Mouse (Mus musculus): ENCODE data around the gene Cenps. TPM values are rescaled to one million over a fixed set of nuclear protein-coding genes. Genes with fewer than 3 reads are reported as not detected.

Cenps gene
- polyA plus RNA-seq, 1 experiment from 2014 or later, result 30.7 TPM

- Histone ChIP-seq H3K4me1 (no peaks in the 10 kb centered on the region), H3K4me2 (replicated peaks) (no peak overlapping the region), H3K9ac (no peak overlapping the region), H3K9me3 (no peaks in the 10 kb centered on the region), H3K27ac (no peak overlapping the region), H3K27me3 (replicated peaks) (no peaks in the 10 kb centered on the region), H3K4me3 (no peak overlapping the region), H3K36me3 (peaks cover 97% of the 10 kb centered on the region)
- 97% methylated on average over 7 of the region's 7 CpGs for WGBS
- no peak for ATAC-seq (ENCODE audit: low FRiP score, low read depth)
Observed at GRCm38 (mm10) chr4:149154859-149155258, 17.4 kb upstream of the Cenps start.

- ATAC-seq (ENCODE audit: low FRiP score, low read depth), result no peak
- Histone ChIP-seq H3K4me3 (no peak overlapping the region), H3K27me3 (replicated peaks) (no peaks in the 10 kb centered on the region), H3K9ac (no peak overlapping the region), H3K4me1 (no peaks in the 10 kb centered on the region; the same call in 1 of the 2 replicates), H3K4me2 (replicated peaks) (no peak overlapping the region), H3K9me3 (no peaks in the 10 kb centered on the region), H3K27ac (no peak overlapping the region), H3K36me3 (peaks cover 67% of the 10 kb centered on the region)
- 91% methylated on average over 11 of the region's 11 CpGs for WGBS
Observed at GRCm38 (mm10) chr4:149150721-149151120, 13.3 kb upstream of the Cenps start.

DNA sequence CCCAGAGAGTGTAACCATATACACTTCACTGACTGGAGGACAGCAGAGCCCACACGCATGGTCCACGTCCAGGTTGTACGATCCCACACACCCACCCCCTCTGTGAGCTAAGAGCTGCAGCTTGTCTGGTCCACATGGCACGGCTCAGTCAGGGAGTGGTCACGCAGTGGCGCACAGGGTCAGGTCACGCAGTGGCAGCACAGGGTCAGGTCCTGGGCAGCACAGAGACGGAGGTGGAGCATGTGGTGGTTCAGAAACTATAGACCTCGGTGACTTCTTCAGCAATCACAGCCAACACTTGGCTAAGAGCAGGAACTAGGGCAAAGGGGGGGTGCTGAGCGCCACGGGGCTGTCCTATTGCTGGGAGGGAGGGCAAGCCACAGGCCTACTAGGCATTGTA lies 12.8 kb upstream of the Cenps start:
- Histone ChIP-seq H3K4me2 (replicated peaks) (no peak overlapping the region), H3K27me3 (replicated peaks) (no peaks in the 10 kb centered on the region), H3K9me3 (no peaks in the 10 kb centered on the region), H3K9ac (no peak overlapping the region), H3K36me3 (peaks cover 62% of the 10 kb centered on the region), H3K4me1 (no peaks in the 10 kb centered on the region; the same call in 1 of the 2 replicates), H3K4me3 (no peak overlapping the region), H3K27ac (no peak overlapping the region)
- WGBS, result 76% methylated on average over 11 of the region's 11 CpGs
- ATAC-seq (ENCODE audit: low FRiP score, low read depth), result no peak

GRCm38 (mm10) chr4:149149611-149150010 lies 12.2 kb upstream of the Cenps start:
- 66% methylated on average over 7 of the region's 7 CpGs for WGBS
- Histone ChIP-seq H3K27me3 (replicated peaks) (no peaks in the 10 kb centered on the region), H3K4me3 (no peak overlapping the region), H3K4me1 (no peaks in the 10 kb centered on the region; the same call in 1 of the 2 replicates), H3K9ac (no peak overlapping the region), H3K9me3 (no peaks in the 10 kb centered on the region), H3K4me2 (replicated peaks) (no peak overlapping the region), H3K36me3 (peaks cover 56% of the 10 kb centered on the region), H3K27ac (no peak overlapping the region)
- no peak for ATAC-seq (ENCODE audit: low FRiP score, low read depth)

GRCm38 (mm10) chr4:149149196-149149595 lies 11.8 kb upstream of the Cenps start:
- H3K27ac ChIP-seq, result no peak overlapping the region
- no peak overlapping the region for H3K4me3 ChIP-seq
- no peaks in the 10 kb centered on the region for H3K27me3 ChIP-seq (replicated peaks)
- WGBS, result 83% methylated on average over 9 of the region's 9 CpGs
- peaks cover 52% of the 10 kb centered on the region for H3K36me3 ChIP-seq
- no peak overlapping the region for H3K9ac ChIP-seq
- H3K4me1 ChIP-seq, result no peaks in the 10 kb centered on the region; the same call in 1 of the 2 replicates
- no peak overlapping the region for H3K4me2 ChIP-seq (replicated peaks)
- no peaks in the 10 kb centered on the region for H3K9me3 ChIP-seq
- no peak for ATAC-seq (ENCODE audit: low FRiP score, low read depth)

DNA sequence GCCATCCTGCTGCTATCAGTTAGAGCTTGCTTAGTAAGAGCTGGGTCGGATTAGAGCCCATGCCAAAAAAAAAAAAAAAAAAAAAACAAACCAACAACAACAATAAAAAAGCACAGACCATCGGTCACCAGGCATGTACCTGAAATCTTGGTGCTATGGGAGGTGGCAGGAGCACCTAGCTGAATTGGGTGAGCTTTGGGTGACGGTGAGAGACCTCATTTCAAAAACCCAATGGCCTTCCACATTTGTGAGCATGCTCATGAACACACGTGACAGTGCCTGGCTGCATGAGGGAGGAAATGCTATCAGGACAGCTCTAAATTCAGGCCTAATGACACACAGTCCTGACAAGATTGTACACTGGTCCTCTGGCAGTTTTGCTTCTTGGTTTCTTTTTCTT lies 10.7 kb upstream of the Cenps start:
- Histone ChIP-seq H3K27ac (no peak overlapping the region), H3K9me3 (no peaks in the 10 kb centered on the region), H3K4me1 (no peaks in the 10 kb centered on the region; the same call in 1 of the 2 replicates), H3K36me3 (peaks cover 41% of the 10 kb centered on the region), H3K4me3 (no peak overlapping the region), H3K9ac (no peak overlapping the region), H3K27me3 (replicated peaks) (no peaks in the 10 kb centered on the region), H3K4me2 (replicated peaks) (no peak overlapping the region)
- no peak for ATAC-seq (ENCODE audit: low FRiP score, low read depth)
- 86% methylated on average over 4 of the region's 4 CpGs for WGBS

- Histone ChIP-seq H3K27ac (no peak overlapping the region), H3K9ac (no peak overlapping the region), H3K9me3 (no peaks in the 10 kb centered on the region), H3K27me3 (replicated peaks) (no peaks in the 10 kb centered on the region), H3K4me2 (replicated peaks) (no peak overlapping the region), H3K4me1 (no peaks in the 10 kb centered on the region; the same call in 1 of the 2 replicates), H3K36me3 (peaks cover 35% of the 10 kb centered on the region), H3K4me3 (no peak overlapping the region)
- 90% methylated on average over 7 of the region's 7 CpGs for WGBS
- no peak for ATAC-seq (ENCODE audit: low FRiP score, low read depth)
Observed at GRCm38 (mm10) chr4:149147528-149147927, 10.1 kb upstream of the Cenps start.

- Histone ChIP-seq H3K9ac (no peak overlapping the region), H3K27ac (no peak overlapping the region), H3K4me2 (replicated peaks) (no peak overlapping the region), H3K4me3 (no peak overlapping the region), H3K27me3 (replicated peaks) (no peaks in the 10 kb centered on the region), H3K4me1 (no peaks in the 10 kb centered on the region; the same call in 1 of the 2 replicates), H3K9me3 (no peaks in the 10 kb centered on the region), H3K36me3 (peaks cover 13% of the 10 kb centered on the region)
- WGBS, result 90% methylated on average over 4 of the region's 4 CpGs
- no peak for ATAC-seq (ENCODE audit: low FRiP score, low read depth)
Observed at GRCm38 (mm10) chr4:149145151-149145550, 7.7 kb upstream of the Cenps start.

DNA sequence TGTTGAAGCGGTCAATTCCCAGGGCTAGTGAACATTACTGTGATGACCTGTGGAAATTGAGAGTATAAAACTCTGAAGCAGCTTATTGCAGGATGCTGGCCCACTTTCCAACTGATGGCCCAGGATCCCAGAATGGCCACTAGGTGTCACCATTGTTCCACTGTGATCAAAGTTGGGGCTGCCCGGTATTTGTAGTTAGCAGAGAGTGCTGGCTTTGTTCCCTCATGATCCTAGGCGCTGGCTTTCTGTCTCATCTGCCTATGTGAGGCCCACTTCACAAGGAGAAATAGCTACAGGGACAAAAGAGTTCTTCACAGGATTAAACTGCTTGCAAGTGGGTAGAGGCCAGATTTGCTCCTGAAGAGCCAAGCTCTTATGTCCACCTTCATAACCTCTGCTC lies 7.0 kb upstream of the Cenps start:
- H3K27ac ChIP-seq, result no peak overlapping the region
- ATAC-seq (ENCODE audit: low FRiP score, low read depth), result peak; percentile 85

DNA sequence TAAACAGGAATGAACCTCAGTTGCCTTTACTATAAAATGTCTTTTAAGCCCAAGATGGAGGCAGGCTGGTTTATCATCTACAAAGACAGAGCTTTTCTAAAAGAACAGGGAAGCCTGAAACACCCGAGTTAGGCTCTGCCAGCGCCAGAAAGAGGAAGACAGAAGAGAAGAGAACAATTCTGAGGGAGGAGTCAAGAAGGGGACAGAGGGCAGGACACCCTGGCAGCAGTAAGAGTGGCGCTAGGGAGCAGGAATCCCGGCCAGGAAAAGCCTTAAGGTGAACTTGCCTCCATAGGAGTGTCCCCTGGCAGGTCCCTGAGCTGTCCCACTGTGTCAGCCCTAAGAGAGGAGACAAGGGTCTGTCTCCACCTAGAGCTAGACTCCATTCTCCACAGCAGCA lies 6.2 kb upstream of the Cenps start:
- H3K4me3 ChIP-seq, result no peak overlapping the region
- no peak overlapping the region for H3K27ac ChIP-seq
- WGBS, result 28% methylated on average over 4 of the region's 4 CpGs
- no peaks in the 10 kb centered on the region for H3K36me3 ChIP-seq
- H3K4me1 ChIP-seq, result no peaks in the 10 kb centered on the region; the same call in 1 of the 2 replicates
- H3K9ac ChIP-seq, result no peak overlapping the region
- H3K9me3 ChIP-seq, result no peaks in the 10 kb centered on the region
- no peaks in the 10 kb centered on the region for H3K27me3 ChIP-seq (replicated peaks)
- H3K4me2 ChIP-seq (replicated peaks), result no peak overlapping the region
- ATAC-seq (ENCODE audit: low FRiP score, low read depth), result no peak

More for the DNA sequence above, 7.0 kb upstream of the Cenps start:
- H3K27me3 ChIP-seq (replicated peaks), result no peaks in the 10 kb centered on the region
- no peaks in the 10 kb centered on the region for H3K9me3 ChIP-seq
- WGBS, result 7% methylated on average over 3 of the region's 3 CpGs
- H3K4me2 ChIP-seq (replicated peaks), result no peak overlapping the region
- no peak overlapping the region for H3K4me3 ChIP-seq
- H3K36me3 ChIP-seq, result peaks cover 6% of the 10 kb centered on the region; the same call in 1 of the 2 replicates
- no peaks in the 10 kb centered on the region; the same call in 1 of the 2 replicates for H3K4me1 ChIP-seq
- H3K9ac ChIP-seq, result no peak overlapping the region

DNA sequence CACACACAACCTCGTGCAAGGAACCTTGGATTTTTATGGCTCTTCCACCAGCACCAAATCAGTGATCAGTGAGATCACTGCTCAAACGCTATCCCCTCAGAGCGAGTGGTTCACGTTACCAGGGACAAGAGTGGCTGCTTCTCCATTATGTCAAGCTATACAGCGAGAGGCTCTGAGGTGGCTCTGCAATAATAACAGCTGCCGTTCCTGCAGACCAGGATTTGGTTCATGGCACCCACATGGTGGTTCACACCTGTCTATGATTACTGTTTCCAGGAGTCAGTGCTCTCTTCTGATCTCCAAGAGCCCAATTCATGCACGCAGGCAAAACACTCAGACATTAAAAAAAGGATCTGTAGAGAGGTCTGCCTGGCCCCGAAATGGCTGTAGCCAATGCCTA lies 1.1 kb upstream of the Cenps start:
- H3K27me3 ChIP-seq (replicated peaks), result no peaks in the 10 kb centered on the region
- H3K4me3 ChIP-seq, result no peak overlapping the region
- H3K27ac ChIP-seq, result no peak overlapping the region
- no peaks in the 10 kb centered on the region for H3K36me3 ChIP-seq
- no peak for ATAC-seq (ENCODE audit: low FRiP score, low read depth)
- WGBS, result 83% methylated on average over 8 of the region's 8 CpGs
- no peak overlapping the region for H3K4me2 ChIP-seq (replicated peaks)
- H3K9me3 ChIP-seq, result no peaks in the 10 kb centered on the region
- H3K9ac ChIP-seq, result no peak overlapping the region
- H3K4me1 ChIP-seq, result peaks cover 9% of the 10 kb centered on the region

- peaks cover 9% of the 10 kb centered on the region for H3K4me1 ChIP-seq
- peak overlapping the region; percentile 70; the same call in 1 of the 2 replicates for H3K9ac ChIP-seq
- H3K9me3 ChIP-seq, result no peaks in the 10 kb centered on the region
- no peaks in the 10 kb centered on the region for H3K27me3 ChIP-seq (replicated peaks)
- peak overlapping the region; percentile 77 for H3K4me2 ChIP-seq (replicated peaks)
- 71% methylated on average over 18 of the region's 18 CpGs for WGBS
- H3K36me3 ChIP-seq, result peaks cover 3% of the 10 kb centered on the region
- no peak for ATAC-seq (ENCODE audit: low FRiP score, low read depth)
- 0 out of 2 replicates have a peak overlapping the region, but pooled peaks have one; percentile 62 for H3K27ac ChIP-seq
- peak overlapping the region; percentile 62 for H3K4me3 ChIP-seq
Observed at GRCm38 (mm10) chr4:149136116-149136850, 1.1 kb downstream of the Cenps start.

GRCm38 (mm10) chr4:149133395-149133794 lies 4.0 kb downstream of the Cenps start:
- no peak overlapping the region for H3K4me3 ChIP-seq
- ATAC-seq (ENCODE audit: low FRiP score, low read depth), result no peak
- no peaks in the 10 kb centered on the region for H3K27me3 ChIP-seq (replicated peaks)
- peaks cover 12% of the 10 kb centered on the region for H3K36me3 ChIP-seq
- H3K4me1 ChIP-seq, result peaks cover 9% of the 10 kb centered on the region
- no peak overlapping the region for H3K4me2 ChIP-seq (replicated peaks)
- H3K9ac ChIP-seq, result no peak overlapping the region
- 57% methylated on average over 5 of the region's 5 CpGs for WGBS
- no peak overlapping the region for H3K27ac ChIP-seq
- H3K9me3 ChIP-seq, result no peaks in the 10 kb centered on the region
